Mouse (Mus musculus): ENCODE measurements around the gene Gzmd.

Gene Gzmd

GRCm38 (mm10) chr14:56082016-56082415 lies 50.4 kb downstream of the Gzmd start:
- no peak for DNase-seq (ENCODE audit: low read depth, low spot score)

All from 3T3-L1 (cell line).